Mouse (Mus musculus): ENCODE results near the gene Banf1. TPM values are rescaled to one million over a fixed set of nuclear protein-coding genes. Genes with fewer than 3 reads are reported as not detected.
"Not testable (repeated sequence)": the region's sequence is repeated elsewhere in the genome, so short reads cannot be mapped to it uniquely, and the experiment has no call there.

The Banf1 gene
- total and polyA plus RNA-seq, 2 experiments, result 21.5 to 68.5 TPM

GRCm38 (mm10) chr19:5408057-5409001 is 41.4 kb upstream of the Banf1 start:
- peak; percentile 64 for DNase-seq (ENCODE audit: extremely low read depth, low read depth, low spot score)
- TF ChIP-seq CTCF (IDR thresholded peaks at IDR 0.05; ENCODE audit: low read depth, low read length) (no peak), POLR2A (IDR thresholded peaks at IDR 0.05; ENCODE audit: extremely low read depth, insufficient read depth, low read length) (no peak)
- peak overlapping the region; percentile 94 for H3K27ac ChIP-seq (replicated peaks; ENCODE audit: insufficient read depth, low read depth, low read length)
- H3K27me3 ChIP-seq (ENCODE audit: control insufficient read depth, insufficient read depth, low read length), result no peaks in the 10 kb centered on the region
- WGBS, result 64% methylated on average over 13 of the region's 13 CpGs
- H3K79me2 ChIP-seq (ENCODE audit: control insufficient read depth, insufficient read depth, low read length), result 0 out of 2 replicates have a peak, but pooled peaks cover 3% of the 10 kb centered on the region
- peaks cover 17% of the 10 kb centered on the region for H3K4me1 ChIP-seq (ENCODE audit: control insufficient read depth, insufficient read depth, low read length)
- peak overlapping the region; percentile 24; the same call in 1 of the 2 replicates for H3K9ac ChIP-seq (ENCODE audit: low read depth, low read length)
- no peak overlapping the region for H3K4me3 ChIP-seq (ENCODE audit: insufficient read depth, low read depth, low read length)
- no peaks in the 10 kb centered on the region for H3K36me3 ChIP-seq (ENCODE audit: control insufficient read depth, insufficient read depth, low read length)

GRCm38 (mm10) chr19:5407133-5407532 is 40.2 kb upstream of the Banf1 start:
- peak; percentile 78 for DNase-seq (ENCODE audit: extremely low read depth, low read depth, low spot score)
- peaks cover 17% of the 10 kb centered on the region for H3K4me1 ChIP-seq (ENCODE audit: control insufficient read depth, insufficient read depth, low read length)
- H3K4me3 ChIP-seq (ENCODE audit: insufficient read depth, low read depth, low read length), result peak overlapping the region; percentile 58
- H3K79me2 ChIP-seq (ENCODE audit: control insufficient read depth, insufficient read depth, low read length), result 0 out of 2 replicates have a peak, but pooled peaks cover 3% of the 10 kb centered on the region
- peak overlapping the region; percentile 94 for H3K27ac ChIP-seq (replicated peaks; ENCODE audit: insufficient read depth, low read depth, low read length)
- TF ChIP-seq CTCF (IDR thresholded peaks at IDR 0.05; ENCODE audit: low read depth, low read length), result peak; percentile 80
- no peak for TF ChIP-seq POLR2A (IDR thresholded peaks at IDR 0.05; ENCODE audit: extremely low read depth, insufficient read depth, low read length)
- peak overlapping the region; percentile 75 for H3K9ac ChIP-seq (ENCODE audit: low read depth, low read length)
- no peaks in the 10 kb centered on the region for H3K36me3 ChIP-seq (ENCODE audit: control insufficient read depth, insufficient read depth, low read length)
- no peaks in the 10 kb centered on the region for H3K27me3 ChIP-seq (ENCODE audit: control insufficient read depth, insufficient read depth, low read length)
- WGBS, result 5% methylated on average over 7 of the region's 7 CpGs

- not testable (repeated sequence) for H3K27me3 ChIP-seq (ENCODE audit: control insufficient read depth, insufficient read depth, low read length); H3K36me3 ChIP-seq (ENCODE audit: control insufficient read depth, insufficient read depth, low read length); H3K79me2 ChIP-seq (ENCODE audit: control insufficient read depth, insufficient read depth, low read length)
- Histone ChIP-seq H3K9ac (ENCODE audit: low read depth, low read length) (peak overlapping the region; percentile 75), H3K4me3 (ENCODE audit: insufficient read depth, low read depth, low read length) (peak overlapping the region; percentile 58), H3K27ac (replicated peaks; ENCODE audit: insufficient read depth, low read depth, low read length) (peak overlapping the region; percentile 94), H3K4me1 (ENCODE audit: control insufficient read depth, insufficient read depth, low read length) (peaks cover 17% of the 10 kb centered on the region)
- TF ChIP-seq POLR2A (IDR thresholded peaks at IDR 0.05; ENCODE audit: extremely low read depth, insufficient read depth, low read length), result peak; percentile 22; the same call in 1 of the 2 replicates
- DNase-seq (ENCODE audit: extremely low read depth, low read depth, low spot score), result peak; percentile 70
- under 1% methylated on average over 25 of the region's 25 CpGs for WGBS
These were observed 39.7 kb upstream of the Banf1 start for GRCm38 (mm10) chr19:5406531-5407126.

GRCm38 (mm10) chr19:5405924-5406323 is 39.0 kb upstream of the Banf1 start:
- WGBS, result 7% methylated on average over 7 of the region's 7 CpGs
- peak overlapping the region; percentile 65 for H3K9ac ChIP-seq (ENCODE audit: low read depth, low read length)
- no peak for DNase-seq (ENCODE audit: extremely low read depth, low read depth, low spot score)

GRCm38 (mm10) chr19:5402293-5402692 is 35.3 kb upstream of the Banf1 start, which contains the start of gene Tsga10ip:
Gene Tsga10ip (minus strand): TSS chr19:5402526.
- H3K4me3 ChIP-seq (ENCODE audit: insufficient read depth, low read depth, low read length), result no peak within 1 kb of the TSS
- TF ChIP-seq CTCF (IDR thresholded peaks at IDR 0.05; ENCODE audit: low read depth, low read length) (no peak), POLR2A (IDR thresholded peaks at IDR 0.05; ENCODE audit: extremely low read depth, insufficient read depth, low read length) (no peak)
- H3K4me1 ChIP-seq (ENCODE audit: control insufficient read depth, insufficient read depth, low read length), result peaks cover 4% of the 10 kb centered on the region; the same call in 1 of the 2 replicates
- H3K27ac ChIP-seq (replicated peaks; ENCODE audit: insufficient read depth, low read depth, low read length), result no peak within 1 kb of the TSS
- H3K27me3 ChIP-seq (ENCODE audit: control insufficient read depth, insufficient read depth, low read length), result no peaks in the 10 kb centered on the region
- no peak for DNase-seq (ENCODE audit: extremely low read depth, low read depth, low spot score)
- no peaks in the 10 kb centered on the region for H3K36me3 ChIP-seq (ENCODE audit: control insufficient read depth, insufficient read depth, low read length)
- no peaks in the 10 kb centered on the region for H3K79me2 ChIP-seq (ENCODE audit: control insufficient read depth, insufficient read depth, low read length)
- 86% methylated on average over 8 of the region's 8 CpGs for WGBS
- no peak within 1 kb of the TSS for H3K9ac ChIP-seq (ENCODE audit: low read depth, low read length)

More at GRCm38 (mm10) chr19:5405924-5406323, 39.0 kb upstream of the Banf1 start:
- H3K36me3 ChIP-seq (ENCODE audit: control insufficient read depth, insufficient read depth, low read length), result no peaks in the 10 kb centered on the region
- peaks cover 17% of the 10 kb centered on the region for H3K4me1 ChIP-seq (ENCODE audit: control insufficient read depth, insufficient read depth, low read length)
- TF ChIP-seq CTCF (IDR thresholded peaks at IDR 0.05; ENCODE audit: low read depth, low read length) (no peak), POLR2A (IDR thresholded peaks at IDR 0.05; ENCODE audit: extremely low read depth, insufficient read depth, low read length) (no peak)
- 0 out of 2 replicates have a peak, but pooled peaks cover 3% of the 10 kb centered on the region for H3K79me2 ChIP-seq (ENCODE audit: control insufficient read depth, insufficient read depth, low read length)
- peak overlapping the region; percentile 69 for H3K27ac ChIP-seq (replicated peaks; ENCODE audit: insufficient read depth, low read depth, low read length)
- H3K4me3 ChIP-seq (ENCODE audit: insufficient read depth, low read depth, low read length), result peak overlapping the region; percentile 44
- no peaks in the 10 kb centered on the region for H3K27me3 ChIP-seq (ENCODE audit: control insufficient read depth, insufficient read depth, low read length)

GRCm38 (mm10) chr19:5401073-5401472 is 34.1 kb upstream of the Banf1 start:
- not testable (repeated sequence) for H3K36me3 ChIP-seq (ENCODE audit: control insufficient read depth, insufficient read depth, low read length); DNase-seq (ENCODE audit: extremely low read depth, low read depth, low spot score); H3K27me3 ChIP-seq (ENCODE audit: control insufficient read depth, insufficient read depth, low read length); H3K27ac ChIP-seq (replicated peaks; ENCODE audit: insufficient read depth, low read depth, low read length); H3K4me3 ChIP-seq (ENCODE audit: insufficient read depth, low read depth, low read length); H3K79me2 ChIP-seq (ENCODE audit: control insufficient read depth, insufficient read depth, low read length); H3K9ac ChIP-seq (ENCODE audit: low read depth, low read length); H3K4me1 ChIP-seq (ENCODE audit: control insufficient read depth, insufficient read depth, low read length)
- 74% methylated on average over 4 of the region's 4 CpGs for WGBS

Data from liver, adult 2 months (tissue).